In the genomic region with DNA sequence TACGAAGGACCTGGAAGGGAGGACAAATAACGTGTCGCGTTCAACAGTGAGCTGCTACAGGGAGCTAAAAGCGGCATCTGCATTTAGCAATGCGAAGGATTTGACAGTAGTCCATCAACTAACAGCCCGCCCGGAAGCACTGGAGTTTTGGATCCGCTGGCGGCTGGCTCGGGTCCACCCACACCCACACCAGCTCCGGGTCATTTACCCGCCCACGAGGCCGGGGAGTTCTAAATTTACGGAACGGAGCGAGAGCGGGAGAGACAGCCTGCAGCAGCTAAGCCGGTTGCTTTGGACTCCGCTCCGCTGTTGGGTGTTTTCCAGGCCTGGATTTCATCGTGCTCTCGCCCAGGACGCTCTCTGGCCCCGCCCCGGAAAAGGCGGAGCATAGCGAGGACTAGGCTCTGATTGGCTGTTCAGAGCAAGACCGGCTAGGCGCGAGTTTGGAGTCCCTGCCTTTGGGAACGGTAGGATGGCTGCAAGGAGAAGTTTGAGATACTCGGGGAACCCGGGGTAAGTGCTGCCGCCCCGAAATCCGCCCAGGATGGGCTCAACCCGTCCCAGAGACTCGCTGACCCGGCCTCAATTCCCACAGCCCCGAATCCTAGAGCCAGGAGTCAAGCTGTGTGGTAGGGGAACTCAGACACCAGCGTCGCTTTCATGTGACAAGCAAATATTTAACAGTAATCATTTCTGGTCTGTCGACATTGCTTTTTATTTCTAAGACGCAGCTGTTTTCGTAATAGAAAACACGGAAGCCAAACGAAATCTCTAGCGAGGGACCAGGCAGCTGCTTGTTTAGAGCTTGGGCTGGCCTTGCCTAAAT, we compare ENCODE assay signal across 8 mouse cellular contexts. TPM values are rescaled to one million over a fixed set of nuclear protein-coding genes. Genes with fewer than 3 reads are reported as not detected.
DNase-seq lines count a peak whose midpoint lies in the region; ATAC-seq lines count a peak whose summit lies in the region.

A gene (plus strand): TSS at position 414 of the 826 bp plus-strand sequence.

- peak within 1 kb of the TSS; percentile 68 for H3K27ac ChIP-seq in hindbrain, embryonic 14.5 days

- no peaks in the 10 kb centered on the region for H3K36me3 ChIP-seq in hindbrain, embryonic 14.5 days (replicated peaks; ENCODE audit: control insufficient read depth, insufficient read depth)

- no peaks in the 10 kb centered on the region for H3K27me3 ChIP-seq in hindbrain, embryonic 14.5 days (ENCODE audit: control insufficient read depth, insufficient read depth, low read length)

- peaks cover 10% of the 10 kb centered on the region for H3K4me1 ChIP-seq in hindbrain, embryonic 14.5 days (replicated peaks; ENCODE audit: control insufficient read depth, insufficient read depth, low read length)

- DNase-seq in R1 (ENCODE audit: low read depth, low spot score), result peak; percentile 99
- peak; percentile 100 for DNase-seq in cerebellum, postnatal 25 days
- DNase-seq in frontal cortex, postnatal 25 days (ENCODE audit: low spot score in 2 of 2), result peak; percentile 99 to 100
- peak; percentile 100 for DNase-seq in hindbrain, embryonic 14.5 days (ENCODE audit: low spot score)
- DNase-seq in layer of hippocampus, postnatal 36 days, result peak; percentile 100
- peak; percentile 100 for DNase-seq in lung, postnatal 36 days
- DNase-seq in retina, postnatal 1 day, result peak; percentile 100
- DNase-seq in urinary bladder, adult 18-20 months (ENCODE audit: low spot score in 2 of 2), result peak; percentile 99

- ATAC-seq in hindbrain, embryonic 14.5 days (ENCODE audit: low FRiP score), result peak; percentile 99

- H3K4me2 ChIP-seq in hindbrain, embryonic 14.5 days (replicated peaks), result peak within 1 kb of the TSS; percentile 68

- H3K9ac ChIP-seq in hindbrain, embryonic 14.5 days, result peak within 1 kb of the TSS; percentile 61

- peak within 1 kb of the TSS; percentile 60 for H3K4me3 ChIP-seq in hindbrain, embryonic 14.5 days (replicated peaks; ENCODE audit: low read length)

- no peaks in the 10 kb centered on the region for H3K9me3 ChIP-seq in hindbrain, embryonic 14.5 days (ENCODE audit: control insufficient read depth, low read length)

- under 1% methylated on average over 50 of the region's 50 CpGs for WGBS in hindbrain, embryonic 14.5 days

RNA-seq across cellular contexts. Expression of the gene that starts here (rescaled TPM):
- polyA plus RNA-seq in hindbrain, embryonic 14.5 days (2014; fragmentation: Nextera tagmentation; extraction: Ambion mirVana), result 6.2 and 9.1 TPM in 2 replicates
- total RNA-seq in layer of hippocampus, postnatal 36 days (2021), result 1 to 10 TPM; 1.2 to 4.0 TPM

Comparison
In these comparisons a context has a peak if more than half of its experiments do, and no peak if none do; other contexts are left out.
1. Peak in every context shown above with its lines: DNase-seq, ATAC-seq, H3K4me3 ChIP-seq and H3K27ac ChIP-seq.